In the genomic region with DNA sequence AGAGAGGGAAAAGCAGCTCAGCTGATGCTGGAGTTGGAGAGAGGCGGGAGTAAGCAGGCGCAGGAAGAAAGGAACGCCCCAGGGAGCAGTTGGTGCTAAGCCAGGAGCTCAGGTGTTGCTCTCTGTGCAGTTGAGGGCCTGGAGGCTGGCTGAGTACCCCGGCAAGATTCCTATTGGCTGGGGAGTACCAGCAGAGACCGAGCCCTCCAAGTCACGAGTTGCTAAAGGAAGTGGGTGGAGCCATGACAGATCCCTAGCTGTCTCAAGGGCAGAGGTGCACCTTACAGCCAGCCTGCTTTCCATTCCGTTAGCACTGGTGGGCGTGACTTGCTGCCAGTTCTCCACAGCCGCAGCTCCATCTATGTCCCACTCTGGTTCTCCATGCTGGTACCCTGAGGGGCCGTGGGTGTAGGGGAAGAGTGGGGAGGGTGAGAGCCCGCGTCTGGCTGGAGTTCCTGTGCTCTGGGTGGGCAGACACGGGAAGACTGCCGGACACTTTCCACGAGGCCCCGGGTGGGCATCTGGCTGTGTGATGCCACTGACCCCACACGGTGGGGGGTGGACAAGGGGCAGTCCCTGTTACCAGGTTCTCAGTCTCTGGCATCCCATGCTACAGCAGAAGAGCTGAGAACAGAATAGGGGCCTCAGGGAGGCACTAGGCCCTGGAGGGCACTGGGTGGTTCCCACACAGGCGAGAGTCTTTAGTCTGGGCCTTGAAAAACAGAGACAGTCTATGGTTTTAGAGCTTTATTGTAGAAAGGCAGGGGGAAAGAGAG, we compare ENCODE assay signal across 8 mouse cellular contexts. TPM values are rescaled to one million over a fixed set of nuclear protein-coding genes. Genes with fewer than 3 reads are reported as not detected.
A peak's percentile ranks its signal among the peaks of the same experiment; 100 is the strongest.
DNase-seq lines count a peak whose midpoint lies in the region; ATAC-seq lines count a peak whose summit lies in the region.

No protein-coding gene starts in this region.

- WGBS in forebrain, embryonic 13.5 days = 5% methylated on average over 18 of the region's 18 CpGs
- WGBS in lung, embryonic 15.5 days = 8% methylated on average over 18 of the region's 18 CpGs

- no peaks in the 10 kb centered on the region for H3K36me3 ChIP-seq in forebrain, embryonic 13.5 days (ENCODE audit: poor library complexity, severe bottlenecking)
- H3K36me3 ChIP-seq in lung, embryonic 15.5 days = no peaks in the 10 kb centered on the region

- H3K4me3 ChIP-seq in forebrain, embryonic 13.5 days = 0 out of 2 replicates have a peak overlapping the region, but pooled peaks have one; percentile 9
- peak overlapping the region; percentile 21 for H3K4me3 ChIP-seq in lung, embryonic 15.5 days

- peak overlapping the region; percentile 41 for H3K27ac ChIP-seq in forebrain, embryonic 13.5 days
- peak overlapping the region; percentile 81 for H3K27ac ChIP-seq in lung, embryonic 15.5 days

- H3K27me3 ChIP-seq in forebrain, embryonic 13.5 days = 0 out of 2 replicates have a peak, but pooled peaks cover 2% of the 10 kb centered on the region
- no peaks in the 10 kb centered on the region for H3K27me3 ChIP-seq in lung, embryonic 15.5 days

- peak; percentile 99 for ATAC-seq in activated CD4-positive, CD25-positive, alpha-beta regulatory T cell, adult 4 months
- peak; percentile 83 for ATAC-seq in forebrain, embryonic 13.5 days
- ATAC-seq in lung, embryonic 15.5 days (ENCODE audit: borderline replicate concordance, extremely low read depth, low FRiP score, low TSS enrichment) = peak; percentile 88
- peak; percentile 83 for ATAC-seq in neutrophil, adult 5-6 weeks (ENCODE audit: extremely low read depth, insufficient number of reproducible peaks, low FRiP score, poor library complexity, severe bottlenecking)

- H3K9ac ChIP-seq in forebrain, embryonic 13.5 days = peak overlapping the region; percentile 21; the same call in 1 of the 2 replicates
- no peak overlapping the region for H3K9ac ChIP-seq in lung, embryonic 15.5 days

- peak overlapping the region; percentile 50 for H3K4me2 ChIP-seq in forebrain, embryonic 13.5 days
- H3K4me2 ChIP-seq in lung, embryonic 15.5 days = peak overlapping the region; percentile 56

- peak; percentile 92 for DNase-seq in CD4-positive helper T cell, adult 2 months (ENCODE audit: low read depth, low spot score)
- peak; percentile 72 for DNase-seq in kidney, adult 18-20 months
- no peak for DNase-seq in cerebellum, postnatal 36 days
- DNase-seq in right cerebral cortex, postnatal 36 days (ENCODE audit: low spot score in 2 of 2) = no peak

- H3K9me3 ChIP-seq in forebrain, embryonic 13.5 days (replicated peaks) = no peaks in the 10 kb centered on the region
- no peaks in the 10 kb centered on the region for H3K9me3 ChIP-seq in lung, embryonic 15.5 days

- H3K4me1 ChIP-seq in forebrain, embryonic 13.5 days = peaks cover 28% of the 10 kb centered on the region
- H3K4me1 ChIP-seq in lung, embryonic 15.5 days = peaks cover 22% of the 10 kb centered on the region

RNA-seq across cellular contexts. Expression of gene Lrrc74b, which starts 6.9 kb away (rescaled TPM):
- polyA plus RNA-seq in activated CD4-positive, CD25-positive, alpha-beta regulatory T cell, adult 4 months (2017; shearing (Covaris generic)) = not detected
- polyA plus RNA-seq in forebrain, embryonic 13.5 days (2015; fragmentation: Nextera tagmentation; extraction: Ambion mirVana) = 0.32 and 0.77 TPM in 2 replicates
- 1.3 and 1.8 TPM in 2 replicates for polyA plus RNA-seq in lung, embryonic 15.5 days (2015; fragmentation: Nextera tagmentation; extraction: Ambion mirVana)
- not detected in 2 replicates for total RNA-seq in neutrophil, adult 5-6 weeks (2017)

RNA-seq across cellular contexts. Expression of gene P2rx6, which starts 7.6 kb away (rescaled TPM):
- not detected for polyA plus RNA-seq in activated CD4-positive, CD25-positive, alpha-beta regulatory T cell, adult 4 months (2017; shearing (Covaris generic))
- 0.84 and 0.97 TPM in 2 replicates for polyA plus RNA-seq in forebrain, embryonic 13.5 days (2015; fragmentation: Nextera tagmentation; extraction: Ambion mirVana)
- polyA plus RNA-seq in lung, embryonic 15.5 days (2015; fragmentation: Nextera tagmentation; extraction: Ambion mirVana) = 1.2 and 1.7 TPM in 2 replicates
- total RNA-seq in neutrophil, adult 5-6 weeks (2017) = not detected in 2 replicates

RNA-seq across cellular contexts. Expression of gene Thap7, which starts 23.2 kb away (rescaled TPM):
- 10 to 100 TPM; 67.5 to 70.8 TPM for polyA plus RNA-seq in activated CD4-positive, CD25-positive, alpha-beta regulatory T cell, adult 4 months (2017; shearing (Covaris generic))
- polyA plus RNA-seq in forebrain, embryonic 13.5 days (2015; fragmentation: Nextera tagmentation; extraction: Ambion mirVana) = 58.3 and 59.2 TPM in 2 replicates
- polyA plus RNA-seq in lung, embryonic 15.5 days (2015; fragmentation: Nextera tagmentation; extraction: Ambion mirVana) = 54.5 and 56.8 TPM in 2 replicates
- 32.9 and 34.0 TPM in 2 replicates for total RNA-seq in neutrophil, adult 5-6 weeks (2017)

RNA-seq across cellular contexts. Expression of gene Slc7a4, which starts 28.9 kb away (rescaled TPM):
- polyA plus RNA-seq in activated CD4-positive, CD25-positive, alpha-beta regulatory T cell, adult 4 months (2017; shearing (Covaris generic)) = under 1 TPM; 0.42 to 0.69 TPM
- polyA plus RNA-seq in forebrain, embryonic 13.5 days (2015; fragmentation: Nextera tagmentation; extraction: Ambion mirVana) = 11.1 and 13.8 TPM in 2 replicates
- 9.2 and 9.6 TPM in 2 replicates for polyA plus RNA-seq in lung, embryonic 15.5 days (2015; fragmentation: Nextera tagmentation; extraction: Ambion mirVana)
- total RNA-seq in neutrophil, adult 5-6 weeks (2017) = 0.35 TPM in 1 of 2 replicates, not detected in the other

RNA-seq across cellular contexts. Expression of gene Lztr1, which starts 45.6 kb away (rescaled TPM):
- polyA plus RNA-seq in activated CD4-positive, CD25-positive, alpha-beta regulatory T cell, adult 4 months (2017; shearing (Covaris generic)) = 10 to 100 TPM; 41.0 to 47.1 TPM
- 102 and 110 TPM in 2 replicates for polyA plus RNA-seq in forebrain, embryonic 13.5 days (2015; fragmentation: Nextera tagmentation; extraction: Ambion mirVana)
- polyA plus RNA-seq in lung, embryonic 15.5 days (2015; fragmentation: Nextera tagmentation; extraction: Ambion mirVana) = 79.9 TPM in 2 replicates
- total RNA-seq in neutrophil, adult 5-6 weeks (2017) = 33.9 and 42.1 TPM in 2 replicates

Comparison
In these comparisons a context has a peak if more than half of its experiments do, and no peak if none do; other contexts are left out.
1. DNase-seq: peak in CD4-positive helper T cell, adult 2 months (single experiment) and kidney, adult 18-20 months (single experiment); none in cerebellum, postnatal 36 days (0 of 2) and right cerebral cortex, postnatal 36 days (0 of 2).
2. Peak in every context shown above with its lines, with median percentiles within 50 percentile points of each other: ATAC-seq.